Comparison of ENCODE assay signal across 16 mouse cellular contexts in genomic region chr12:17360650-17361049, GRCm38 (mm10). TPM values are rescaled to one million over a fixed set of nuclear protein-coding genes. Genes with fewer than 3 reads are reported as not detected.
DNase-seq lines count a peak whose midpoint lies in the region; ATAC-seq and TF ChIP-seq lines count a peak whose summit lies in the region.
"Had no signal": no experiment of that assay in that cellular context is flagged by ENCODE, and none has a peak within 500 bp of the region (broad histone marks: within the 10 kb centered on the region; RNA-seq: fewer than 3 reads in every experiment).

No protein-coding gene starts in this region.

- H3K36me3 ChIP-seq in forebrain, embryonic 10.5 days (replicated peaks) = peaks cover 97% of the 10 kb centered on the region
- H3K36me3 ChIP-seq in forebrain, postnatal 0 days (ENCODE audit: insufficient read depth) = peaks cover 72% of the 10 kb centered on the region
- peaks cover 90% of the 10 kb centered on the region for H3K36me3 ChIP-seq in kidney, embryonic 15.5 days
- peaks cover 18% of the 10 kb centered on the region; the same call in 1 of the 2 replicates for H3K36me3 ChIP-seq in midbrain, embryonic 11.5 days (ENCODE audit: control insufficient read depth, insufficient read depth, low read length)
- peaks cover 32% of the 10 kb centered on the region for H3K36me3 ChIP-seq in midbrain, embryonic 16.5 days (ENCODE audit: control insufficient read depth, insufficient read depth, low read length)

- H3K27ac ChIP-seq in forebrain, embryonic 10.5 days = peak overlapping the region; percentile 79
- H3K27ac ChIP-seq in forebrain, postnatal 0 days (ENCODE audit: low read depth, low read length) = no peak overlapping the region
- no peak overlapping the region for H3K27ac ChIP-seq in kidney, embryonic 15.5 days
- no peak overlapping the region for H3K27ac ChIP-seq in midbrain, embryonic 11.5 days (ENCODE audit: low read depth, low read length)
- no peak overlapping the region for H3K27ac ChIP-seq in midbrain, embryonic 16.5 days (ENCODE audit: low read length)
- H3K27ac ChIP-seq in olfactory bulb, adult 2 months (ENCODE audit: insufficient read depth, low read depth, low read length) = 0 out of 2 replicates have a peak overlapping the region, but pooled peaks have one; percentile 24

- H3K4me2 ChIP-seq in forebrain, postnatal 0 days (ENCODE audit: low read depth) = no peak overlapping the region
- H3K4me2 ChIP-seq in kidney, embryonic 15.5 days = no peak overlapping the region
- no peak overlapping the region for H3K4me2 ChIP-seq in midbrain, embryonic 11.5 days
- no peak overlapping the region for H3K4me2 ChIP-seq in midbrain, embryonic 16.5 days (ENCODE audit: low read length)
- H3K4me2 ChIP-seq: embryonic facial prominence, embryonic 12.5 days had no signal

- no peaks in the 10 kb centered on the region for H3K27me3 ChIP-seq in forebrain, embryonic 10.5 days (ENCODE audit: poor library complexity, severe bottlenecking)
- no peaks in the 10 kb centered on the region for H3K27me3 ChIP-seq in forebrain, postnatal 0 days (ENCODE audit: insufficient read depth, low read length)
- H3K27me3 ChIP-seq in kidney, embryonic 15.5 days = no peaks in the 10 kb centered on the region
- no peaks in the 10 kb centered on the region for H3K27me3 ChIP-seq in midbrain, embryonic 11.5 days (ENCODE audit: control insufficient read depth, insufficient read depth, low read length)
- no peaks in the 10 kb centered on the region for H3K27me3 ChIP-seq in midbrain, embryonic 16.5 days (ENCODE audit: control insufficient read depth, insufficient read depth, low read depth, low read length)
- H3K27me3 ChIP-seq: CH12.LX; embryonic facial prominence, embryonic 12.5 days had no signal

- intact Hi-C loops in heart, postnatal 25 days (cut with DNase I) = no loop called here

- DNase-seq in forebrain, embryonic 10.5 days (ENCODE audit: extremely low spot score, low spot score) = peak; percentile 28
- DNase-seq in forebrain, postnatal 0 days = no peak
- DNase-seq in kidney, adult 9 months = peak; percentile 80
- no peak for DNase-seq in midbrain, embryonic 11.5 days (ENCODE audit: low spot score, missing footprints)
- DNase-seq in heart, postnatal 25 days (ENCODE audit: low spot score) = no peak
- DNase-seq: adrenal gland, postnatal 14 days; cerebellum, adult 9-11 months; liver; lung, postnatal 10 days had no signal

- H3K4me1 ChIP-seq in forebrain, embryonic 10.5 days = peaks cover 16% of the 10 kb centered on the region
- no peaks in the 10 kb centered on the region for H3K4me1 ChIP-seq in forebrain, postnatal 0 days (ENCODE audit: insufficient read depth)
- H3K4me1 ChIP-seq in kidney, embryonic 15.5 days = no peaks in the 10 kb centered on the region
- peaks cover 3% of the 10 kb centered on the region for H3K4me1 ChIP-seq in midbrain, embryonic 11.5 days (ENCODE audit: control insufficient read depth, insufficient read depth, low read length)
- H3K4me1 ChIP-seq in midbrain, embryonic 16.5 days (ENCODE audit: control insufficient read depth, insufficient read depth, low read length) = no peaks in the 10 kb centered on the region
- no peaks in the 10 kb centered on the region for H3K4me1 ChIP-seq in olfactory bulb, adult 2 months (ENCODE audit: control insufficient read depth, insufficient read depth, low read length)
- H3K4me1 ChIP-seq: embryonic facial prominence, embryonic 12.5 days had no signal

- no peak for ATAC-seq in forebrain, postnatal 0 days
- ATAC-seq in kidney, embryonic 15.5 days (replicated peaks; ENCODE audit: low FRiP score) = no peak
- ATAC-seq in midbrain, embryonic 11.5 days (ENCODE audit: low FRiP score) = peak; percentile 61; the same call in 1 of the 2 replicates
- no peak for ATAC-seq in midbrain, embryonic 16.5 days

- H3K4me3 ChIP-seq in forebrain, embryonic 10.5 days = no peak overlapping the region
- no peak overlapping the region for H3K4me3 ChIP-seq in forebrain, postnatal 0 days (ENCODE audit: low read depth, low read length)
- no peak overlapping the region for H3K4me3 ChIP-seq in kidney, embryonic 15.5 days (replicated peaks)
- no peak overlapping the region for H3K4me3 ChIP-seq in midbrain, embryonic 11.5 days (ENCODE audit: low read depth, low read length)
- no peak overlapping the region for H3K4me3 ChIP-seq in midbrain, embryonic 16.5 days (ENCODE audit: low read depth, low read length)
- no peak overlapping the region for H3K4me3 ChIP-seq in olfactory bulb, adult 2 months (ENCODE audit: insufficient read depth, low read depth, low read length)
- H3K4me3 ChIP-seq: embryonic facial prominence, embryonic 12.5 days had no signal

- 24% methylated on average over 4 of the region's 4 CpGs for WGBS in forebrain, embryonic 10.5 days
- 15% methylated on average over 4 of the region's 4 CpGs for WGBS in forebrain, postnatal 0 days
- WGBS in kidney, embryonic 15.5 days = 86% methylated on average over 4 of the region's 4 CpGs
- WGBS in midbrain, embryonic 11.5 days = 20% methylated on average over 4 of the region's 4 CpGs
- 7% methylated on average over 4 of the region's 4 CpGs for WGBS in midbrain, embryonic 16.5 days
- 36% methylated on average over 4 of the region's 4 CpGs for WGBS in olfactory bulb, adult 2 months

- H3K9ac ChIP-seq in forebrain, postnatal 0 days = no peak overlapping the region
- no peak overlapping the region for H3K9ac ChIP-seq in kidney, embryonic 15.5 days
- no peak overlapping the region for H3K9ac ChIP-seq in midbrain, embryonic 11.5 days (ENCODE audit: low read length)
- H3K9ac ChIP-seq in midbrain, embryonic 16.5 days (ENCODE audit: low read depth, low read length) = no peak overlapping the region
- H3K9ac ChIP-seq: embryonic facial prominence, embryonic 12.5 days had no signal

- no peaks in the 10 kb centered on the region for H3K9me3 ChIP-seq in forebrain, embryonic 10.5 days
- H3K9me3 ChIP-seq in forebrain, postnatal 0 days (ENCODE audit: low read length) = no peaks in the 10 kb centered on the region
- no peaks in the 10 kb centered on the region for H3K9me3 ChIP-seq in kidney, embryonic 15.5 days (replicated peaks)
- H3K9me3 ChIP-seq in midbrain, embryonic 11.5 days (ENCODE audit: control insufficient read depth, low read length) = no peaks in the 10 kb centered on the region
- H3K9me3 ChIP-seq in midbrain, embryonic 16.5 days (replicated peaks; ENCODE audit: control insufficient read depth, low read length, poor library complexity, severe bottlenecking) = no peaks in the 10 kb centered on the region
- H3K9me3 ChIP-seq: embryonic facial prominence, embryonic 12.5 days had no signal

- no peak for TF ChIP-seq POLR2A in olfactory bulb, adult 2 months (IDR thresholded peaks at IDR 0.05; ENCODE audit: insufficient read depth, low read depth, low read length)

- no peak for TF ChIP-seq CTCF in forebrain, postnatal 0 days (IDR thresholded peaks at IDR 0.05; ENCODE audit: low read depth)
- no peak for TF ChIP-seq CTCF in olfactory bulb, adult 2 months (IDR thresholded peaks at IDR 0.05; ENCODE audit: insufficient read depth, low read depth, low read length)

RNA-seq across cellular contexts. Expression of gene Nol10, which starts 12.4 kb away (rescaled TPM):
- polyA plus RNA-seq in forebrain, embryonic 10.5 days (2016; fragmentation: Nextera tagmentation; extraction: Ambion mirVana) = 44.1 and 45.1 TPM in 2 replicates
- 11.6 and 13.9 TPM in 2 replicates for total RNA-seq in forebrain, postnatal 0 days (2014; rRNA removed)
- 9.1 and 13.2 TPM in 2 replicates for polyA plus RNA-seq in forebrain, postnatal 0 days (2015; fragmentation: Nextera tagmentation; extraction: Ambion mirVana)
- polyA plus RNA-seq in kidney, embryonic 15.5 days (2015; fragmentation: Nextera tagmentation; extraction: Ambion mirVana) = 28.2 and 28.7 TPM in 2 replicates
- 32.8 and 36.9 TPM in 2 replicates for polyA plus RNA-seq in midbrain, embryonic 11.5 days (2014; fragmentation: Nextera tagmentation; extraction: Ambion mirVana)
- 21.7 and 22.3 TPM in 2 replicates for polyA plus RNA-seq in midbrain, embryonic 16.5 days (2015; fragmentation: Nextera tagmentation; extraction: Ambion mirVana)
- not detected in 2 replicates for polyA plus RNA-seq in olfactory bulb, adult 2 months (2012; ENCODE audit: insufficient read depth, insufficient read length, low replicate concordance, missing spikeins)
- 1 to 10 TPM; 7.1 TPM for total RNA-seq in heart, postnatal 25 days (2021)

RNA-seq across cellular contexts. Expression of gene Atp6v1c2, which starts 31.5 kb away (rescaled TPM):
- polyA plus RNA-seq in forebrain, embryonic 10.5 days (2016; fragmentation: Nextera tagmentation; extraction: Ambion mirVana) = 0.29 and 0.46 TPM in 2 replicates
- total RNA-seq in forebrain, postnatal 0 days (2014; rRNA removed) = 0.86 and 2.4 TPM in 2 replicates
- polyA plus RNA-seq in forebrain, postnatal 0 days (2015; fragmentation: Nextera tagmentation; extraction: Ambion mirVana) = 1.3 and 1.6 TPM in 2 replicates
- 2.6 and 2.7 TPM in 2 replicates for polyA plus RNA-seq in kidney, embryonic 15.5 days (2015; fragmentation: Nextera tagmentation; extraction: Ambion mirVana)
- polyA plus RNA-seq in midbrain, embryonic 11.5 days (2014; fragmentation: Nextera tagmentation; extraction: Ambion mirVana) = 0.37 and 0.65 TPM in 2 replicates
- 0.99 and 1.1 TPM in 2 replicates for polyA plus RNA-seq in midbrain, embryonic 16.5 days (2015; fragmentation: Nextera tagmentation; extraction: Ambion mirVana)
- polyA plus RNA-seq in olfactory bulb, adult 2 months (2012; ENCODE audit: insufficient read depth, insufficient read length, low replicate concordance, missing spikeins) = not detected in 2 replicates
- total RNA-seq in heart, postnatal 25 days (2021) = not detected
- total RNA-seq: monocyte, adult 5-6 weeks had no signal
- polyA plus RNA-seq: spleen, adult 2 months had no signal

Comparison
In these comparisons a context has a peak if more than half of its experiments do, and no peak if none do; other contexts are left out.
1. DNase-seq: peak in forebrain, embryonic 10.5 days (single experiment) and kidney, adult 9 months (single experiment); none in forebrain, postnatal 0 days (single experiment), midbrain, embryonic 11.5 days (single experiment) and heart, postnatal 25 days (single experiment).
2. H3K27ac ChIP-seq: peak in forebrain, embryonic 10.5 days (single experiment) and olfactory bulb, adult 2 months (single experiment); none in forebrain, postnatal 0 days (single experiment), kidney, embryonic 15.5 days (single experiment), midbrain, embryonic 11.5 days (single experiment) and midbrain, embryonic 16.5 days (single experiment).
3. RNA of gene Nol10, which starts 12.4 kb away (polyA plus RNA-seq): 44.1 to 45.1 TPM in forebrain, embryonic 10.5 days, 32.8 to 36.9 TPM in midbrain, embryonic 11.5 days, 28.2 to 28.7 TPM in kidney, embryonic 15.5 days, 21.7 to 22.3 TPM in midbrain, embryonic 16.5 days and 9.1 to 13.2 TPM in forebrain, postnatal 0 days; not detected in olfactory bulb, adult 2 months; every median in the first group is over 10 times any median in the second.